Mouse (Mus musculus) CH12.LX (cell line): Measurements from ENCODE around the gene Mafb.

Experiments
- CHD2 ChIP-seq: IDR thresholded peaks from 2 replicates; pipeline ENCODE4 v1.6.1; 2011; ENCODE audit warnings: low read length, improper control_type of control experiment
- CTCF ChIP-seq, 2 experiments: IDR thresholded peaks in 1 of 2; conservative IDR thresholded peaks in 1 of 2; 2 replicates each; pipeline ENCODE4 v1.5.1; 2011 to 2012; ENCODE audit warnings: low read depth in 2 of 2, low read length in 2 of 2, improper control_type of control experiment in 1 of 2, inconsistent platforms in 1 of 2, mild to moderate bottlenecking in 1 of 2, moderate library complexity in 1 of 2
- EP300 ChIP-seq: IDR thresholded peaks from 2 replicates; pipeline ENCODE4 v1.6.1; 2011; ENCODE audit warnings: low read length, improper control_type of control experiment
- HCFC1 ChIP-seq: IDR thresholded peaks from 2 replicates; pipeline ENCODE4 v1.6.1; 2012; ENCODE audit warnings: low read depth, mild to moderate bottlenecking, inconsistent platforms, low read length, improper control_type of control experiment
- MAFK ChIP-seq: IDR thresholded peaks from 2 replicates; pipeline ENCODE4 v1.6.1; 2011; ENCODE audit warnings: low read length, improper control_type of control experiment; ENCODE audit not compliant: insufficient replicate concordance
- PAX5 ChIP-seq: IDR thresholded peaks from 2 replicates; pipeline ENCODE4 v1.6.1; 2012; ENCODE audit warnings: low read length, inconsistent platforms, mixed read lengths
- POLR2A ChIP-seq: IDR thresholded peaks from 2 replicates; pipeline ENCODE4 v1.6.1; 2011; ENCODE audit warnings: low read depth, mild to moderate bottlenecking, improper control_type of control experiment, low read length
- POLR2AphosphoS2 ChIP-seq: IDR thresholded peaks from 2 replicates; pipeline ENCODE4 v1.6.1; 2011; ENCODE audit warnings: low read depth, low read length, improper control_type of control experiment
- UBTF ChIP-seq: IDR thresholded peaks from 2 replicates; pipeline ENCODE4 v1.6.1; 2012; ENCODE audit warnings: low read depth, mild to moderate bottlenecking, inconsistent platforms, low read length, improper control_type of control experiment, moderate library complexity

DNA sequence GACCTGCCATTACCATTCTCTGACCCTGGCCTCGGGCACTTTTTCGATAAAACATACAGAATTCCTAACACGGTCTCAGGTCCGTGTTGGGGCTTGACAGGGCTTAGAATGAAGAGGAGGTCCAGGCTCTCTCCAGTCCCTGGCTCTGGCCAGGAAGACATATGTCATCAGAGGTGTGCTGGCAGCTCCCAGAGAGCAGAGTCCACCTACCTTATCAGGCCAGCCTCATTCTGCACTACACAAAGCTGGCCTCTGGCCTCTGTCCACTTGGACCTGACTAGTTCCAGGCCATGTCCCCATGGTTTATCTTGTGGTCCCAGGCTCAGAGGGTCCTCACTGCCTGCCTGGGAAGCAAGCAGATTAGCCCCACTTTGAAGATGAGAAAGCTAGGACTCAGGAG is 17.3 kb downstream of the Mafb start:
- TF ChIP-seq CTCF (conservative IDR thresholded peaks at IDR 0.05 in 1 of 2, IDR thresholded peaks at IDR 0.05 in 1 of 2; ENCODE audit: low read depth in 2 of 2, low read length in 2 of 2) = no peak
- no peak for TF ChIP-seq POLR2A
- TF ChIP-seq HCFC1 = no peak
- no peak for TF ChIP-seq CHD2
- TF ChIP-seq POLR2AphosphoS2 = no peak
- TF ChIP-seq MAFK = no peak
- TF ChIP-seq EP300 = no peak
- TF ChIP-seq UBTF = no peak
- no peak for TF ChIP-seq PAX5
